In genomic region chr10:90771471-90772226, GRCm38 (mm10) we compare ENCODE assay signal across 9 mouse cellular contexts.
A peak's percentile ranks its signal among the peaks of the same experiment; 100 is the strongest.
DNase-seq lines count a peak whose midpoint lies in the region; ATAC-seq and TF ChIP-seq lines count a peak whose summit lies in the region.
"Had no signal": no experiment of that assay in that cellular context is flagged by ENCODE, and none has a peak within 500 bp of the region (broad histone marks: within the 10 kb centered on the region; RNA-seq: fewer than 3 reads in every experiment).

No protein-coding gene starts in this region.

- no peak overlapping the region for H3K4me3 ChIP-seq in intestine, embryonic 14.5 days (ENCODE audit: low read depth, low read length)
- H3K4me3 ChIP-seq in intestine, postnatal 0 days (ENCODE audit: low read depth, low read length), result no peak overlapping the region
- no peak overlapping the region for H3K4me3 ChIP-seq in forebrain, postnatal 0 days (ENCODE audit: low read depth, low read length)
- no peak overlapping the region for H3K4me3 ChIP-seq in midbrain, embryonic 16.5 days (ENCODE audit: low read depth, low read length)

- H3K27me3 ChIP-seq in intestine, embryonic 14.5 days (replicated peaks; ENCODE audit: control insufficient read depth, insufficient read depth, low read length), result no peaks in the 10 kb centered on the region
- no peaks in the 10 kb centered on the region; the same call in 1 of the 2 replicates for H3K27me3 ChIP-seq in intestine, postnatal 0 days (replicated peaks; ENCODE audit: control insufficient read depth, insufficient read depth, low read length)
- no peaks in the 10 kb centered on the region for H3K27me3 ChIP-seq in forebrain, postnatal 0 days (ENCODE audit: insufficient read depth, low read length)
- no peaks in the 10 kb centered on the region for H3K27me3 ChIP-seq in midbrain, embryonic 16.5 days (ENCODE audit: control insufficient read depth, insufficient read depth, low read depth, low read length)

- H3K9me3 ChIP-seq in intestine, embryonic 14.5 days (ENCODE audit: control insufficient read depth, low read length), result no peaks in the 10 kb centered on the region
- H3K9me3 ChIP-seq in intestine, postnatal 0 days (ENCODE audit: control insufficient read depth), result no peaks in the 10 kb centered on the region
- H3K9me3 ChIP-seq in forebrain, postnatal 0 days (ENCODE audit: low read length), result no peaks in the 10 kb centered on the region
- H3K9me3 ChIP-seq in midbrain, embryonic 16.5 days (replicated peaks; ENCODE audit: control insufficient read depth, low read length, poor library complexity, severe bottlenecking), result no peaks in the 10 kb centered on the region

- no peak overlapping the region for H3K27ac ChIP-seq in intestine, embryonic 14.5 days (ENCODE audit: low read depth)
- no peak overlapping the region for H3K27ac ChIP-seq in intestine, postnatal 0 days (ENCODE audit: low read depth, low read length)
- no peak overlapping the region for H3K27ac ChIP-seq in forebrain, postnatal 0 days (ENCODE audit: low read depth, low read length)
- no peak overlapping the region for H3K27ac ChIP-seq in midbrain, embryonic 16.5 days (ENCODE audit: low read length)

- no peak overlapping the region for H3K4me2 ChIP-seq in intestine, embryonic 14.5 days (ENCODE audit: low read length)
- H3K4me2 ChIP-seq in intestine, postnatal 0 days (replicated peaks; ENCODE audit: low read depth), result no peak overlapping the region
- no peak overlapping the region for H3K4me2 ChIP-seq in forebrain, postnatal 0 days (ENCODE audit: low read depth)
- H3K4me2 ChIP-seq in midbrain, embryonic 16.5 days (ENCODE audit: low read length), result peak overlapping the region; percentile 13

- peak; percentile 57 for DNase-seq in intestine, embryonic 14.5 days (ENCODE audit: low spot score)
- DNase-seq in ZHBTc4 (ENCODE audit: low read depth, low spot score), result peak; percentile 46
- DNase-seq in forebrain, postnatal 0 days, result no peak
- DNase-seq in right cerebral cortex, postnatal 25 days, result no peak
- DNase-seq in cerebellum, postnatal 25 days, result no peak
- no peak for DNase-seq in cerebellum, postnatal 36 days
- DNase-seq: layer of hippocampus, postnatal 36 days had no signal

- no peak for ATAC-seq in intestine, embryonic 14.5 days (replicated peaks; ENCODE audit: low FRiP score, low TSS enrichment, low read depth)
- no peak for ATAC-seq in intestine, postnatal 0 days
- peak; percentile 40 for ATAC-seq in forebrain, postnatal 0 days
- ATAC-seq in midbrain, embryonic 16.5 days, result peak; percentile 66

- no peak overlapping the region for H3K9ac ChIP-seq in intestine, embryonic 14.5 days (ENCODE audit: low read length)
- H3K9ac ChIP-seq in intestine, postnatal 0 days (ENCODE audit: low read depth, low read length), result no peak overlapping the region
- no peak overlapping the region for H3K9ac ChIP-seq in forebrain, postnatal 0 days
- H3K9ac ChIP-seq in midbrain, embryonic 16.5 days (ENCODE audit: low read depth, low read length), result no peak overlapping the region

- no peaks in the 10 kb centered on the region for H3K4me1 ChIP-seq in intestine, embryonic 14.5 days (replicated peaks; ENCODE audit: control insufficient read depth, insufficient read depth, low read length)
- no peaks in the 10 kb centered on the region for H3K4me1 ChIP-seq in intestine, postnatal 0 days (replicated peaks; ENCODE audit: control insufficient read depth, insufficient read depth, low read length)
- no peaks in the 10 kb centered on the region for H3K4me1 ChIP-seq in forebrain, postnatal 0 days (ENCODE audit: insufficient read depth)
- peaks cover 21% of the 10 kb centered on the region for H3K4me1 ChIP-seq in midbrain, embryonic 16.5 days (ENCODE audit: control insufficient read depth, insufficient read depth, low read length)

- 6% methylated on average over 15 of the region's 15 CpGs for WGBS in intestine, embryonic 14.5 days
- WGBS in intestine, postnatal 0 days, result 8% methylated on average over 15 of the region's 15 CpGs
- 9% methylated on average over 15 of the region's 15 CpGs for WGBS in forebrain, postnatal 0 days
- WGBS in midbrain, embryonic 16.5 days, result 7% methylated on average over 15 of the region's 15 CpGs

- no peaks in the 10 kb centered on the region for H3K36me3 ChIP-seq in intestine, embryonic 14.5 days (ENCODE audit: control insufficient read depth, insufficient read depth, low read length)
- no peaks in the 10 kb centered on the region for H3K36me3 ChIP-seq in intestine, postnatal 0 days (ENCODE audit: control insufficient read depth, insufficient read depth)
- no peaks in the 10 kb centered on the region for H3K36me3 ChIP-seq in forebrain, postnatal 0 days (ENCODE audit: insufficient read depth)
- H3K36me3 ChIP-seq in midbrain, embryonic 16.5 days (ENCODE audit: control insufficient read depth, insufficient read depth, low read length), result no peaks in the 10 kb centered on the region

- TF ChIP-seq CTCF in intestine, postnatal 0 days (IDR thresholded peaks at IDR 0.05; ENCODE audit: low read depth), result no peak
- TF ChIP-seq CTCF in forebrain, postnatal 0 days (IDR thresholded peaks at IDR 0.05; ENCODE audit: low read depth), result no peak

Comparison
In these comparisons a context has a peak if more than half of its experiments do, and no peak if none do; other contexts are left out.
1. ATAC-seq: peak in forebrain, postnatal 0 days (single experiment) and midbrain, embryonic 16.5 days (single experiment); none in intestine, embryonic 14.5 days (single experiment) and intestine, postnatal 0 days (single experiment).
2. DNase-seq: peak in intestine, embryonic 14.5 days (single experiment) and ZHBTc4 (single experiment); none in forebrain, postnatal 0 days (single experiment), right cerebral cortex, postnatal 25 days (single experiment), cerebellum, postnatal 25 days (0 of 2) and cerebellum, postnatal 36 days (0 of 2).